Mouse (Mus musculus): ENCODE results near the gene Tlr2.

The Tlr2 gene

GRCm38 (mm10) chr3:83828145-83828611, 13.4 kb downstream of the Tlr2 start:
- DNase-seq (ENCODE audit: low spot score): no peak

GRCm38 (mm10) chr3:83827684-83828083, 13.9 kb downstream of the Tlr2 start:
- DNase-seq (ENCODE audit: low spot score): no peak

- DNase-seq (ENCODE audit: low spot score): no peak
These were observed 17.8 kb downstream of the Tlr2 start for GRCm38 (mm10) chr3:83823774-83824173.

GRCm38 (mm10) chr3:83816372-83816925, 25.1 kb downstream of the Tlr2 start:
- no peak for DNase-seq (ENCODE audit: low spot score)

- DNase-seq (ENCODE audit: low spot score): no peak
These were observed 28.7 kb downstream of the Tlr2 start for GRCm38 (mm10) chr3:83812863-83813262.

- DNase-seq (ENCODE audit: low spot score): no peak
These were observed 29.6 kb downstream of the Tlr2 start for GRCm38 (mm10) chr3:83811987-83812386.

- no peak for DNase-seq (ENCODE audit: low spot score)
These were observed 33.1 kb downstream of the Tlr2 start for GRCm38 (mm10) chr3:83808483-83808882.

- DNase-seq (ENCODE audit: low spot score): no peak
These were observed 39.9 kb downstream of the Tlr2 start for GRCm38 (mm10) chr3:83801649-83802155.

GRCm38 (mm10) chr3:83799486-83799885, 42.1 kb downstream of the Tlr2 start:
- DNase-seq (ENCODE audit: low spot score): no peak

- peak; percentile 16 for DNase-seq (ENCODE audit: low spot score)
These were observed 43.7 kb downstream of the Tlr2 start for GRCm38 (mm10) chr3:83797828-83798227.

GRCm38 (mm10) chr3:83797098-83797497, 44.5 kb downstream of the Tlr2 start:
- DNase-seq (ENCODE audit: low spot score): no peak

- no peak for DNase-seq (ENCODE audit: low spot score)
These were observed 50.1 kb downstream of the Tlr2 start for GRCm38 (mm10) chr3:83791444-83791843.

GRCm38 (mm10) chr3:83789651-83790451, 51.7 kb downstream of the Tlr2 start:
- no peak for DNase-seq (ENCODE audit: low spot score)

- DNase-seq (ENCODE audit: low spot score): no peak
These were observed 53.7 kb downstream of the Tlr2 start for GRCm38 (mm10) chr3:83787776-83788305.

- no peak for DNase-seq (ENCODE audit: low spot score)
These were observed 54.5 kb downstream of the Tlr2 start for GRCm38 (mm10) chr3:83787086-83787485.

Measured in ovary, adult 18-20 months (tissue).